Mouse (Mus musculus) megakaryocyte, adult 5-6 weeks (primary cell): Measurements from ENCODE around the gene Lrrc74b. TPM values are rescaled to one million over a fixed set of nuclear protein-coding genes. Genes with fewer than 3 reads are reported as not detected.

Source experiments
- ATAC-seq: 2 replicates; pipeline ENCODE4 v1.8.0; 2016; ENCODE audit warnings: mild to moderate bottlenecking, inconsistent platforms; ENCODE audit not compliant: poor library complexity, severe bottlenecking
- total RNA-seq, 2 experiments: library from RNA; stranded (forward) in 1 of 2; stranded (reverse) in 1 of 2; fragments of 153-499, 151-499 nt in 1 of 2; fragments of 221-1000, 200-1000 nt in 1 of 2; gene quantifications; 2 replicates each; pipeline versions ENCODE4 v1.2.3 to v1.2.4; 2015 to 2017

Gene Lrrc74b
- total RNA-seq, 2 experiments from 2014 or later, result not detected

DNA sequence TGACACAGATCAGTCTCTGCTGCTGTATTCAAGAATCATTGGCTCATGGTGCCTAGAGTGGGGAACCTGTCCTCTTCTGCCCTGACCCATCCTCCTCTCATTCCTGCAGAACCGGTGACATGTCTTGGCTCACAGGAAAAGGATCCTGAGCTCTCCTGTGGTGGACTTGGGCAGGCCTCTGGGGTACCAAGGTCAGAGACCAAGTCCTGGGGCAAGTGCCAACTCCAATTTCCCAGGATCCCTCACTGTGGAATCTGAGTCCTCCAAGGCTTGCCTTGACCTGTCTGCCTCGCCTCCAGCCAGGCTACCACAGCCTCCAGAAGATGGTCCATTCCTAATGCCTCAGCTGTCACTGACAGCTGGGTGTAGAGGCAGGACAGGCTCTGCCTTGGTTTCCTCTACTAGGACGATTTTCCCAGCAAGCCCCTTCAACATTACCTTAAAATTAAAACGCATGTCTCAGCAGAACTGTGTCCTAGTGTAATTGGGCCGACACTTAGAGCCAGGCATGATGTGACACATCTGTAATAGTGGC is 54.0 kb downstream of the Lrrc74b start:
- no peak for ATAC-seq

DNA sequence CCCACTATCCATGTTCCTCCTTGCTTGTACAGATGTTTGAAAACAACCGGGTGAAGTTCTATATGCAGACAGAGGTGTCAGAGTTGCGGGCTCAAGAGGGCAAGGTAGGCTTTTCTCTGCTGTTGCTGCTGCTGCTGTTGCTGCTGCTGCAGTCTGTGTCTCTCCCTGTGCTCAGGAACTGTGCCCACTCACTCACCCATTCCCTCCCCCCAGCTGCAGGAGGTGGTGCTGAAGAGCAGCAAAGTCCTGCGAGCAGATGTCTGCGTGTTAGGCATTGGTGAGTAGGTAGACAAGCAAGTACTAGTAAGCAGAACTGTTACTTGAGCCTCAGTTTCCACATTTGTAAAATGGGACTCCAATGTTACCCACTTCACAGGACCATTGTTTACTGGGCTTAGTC is 58.4 kb downstream of the Lrrc74b start:
- no peak for ATAC-seq

DNA sequence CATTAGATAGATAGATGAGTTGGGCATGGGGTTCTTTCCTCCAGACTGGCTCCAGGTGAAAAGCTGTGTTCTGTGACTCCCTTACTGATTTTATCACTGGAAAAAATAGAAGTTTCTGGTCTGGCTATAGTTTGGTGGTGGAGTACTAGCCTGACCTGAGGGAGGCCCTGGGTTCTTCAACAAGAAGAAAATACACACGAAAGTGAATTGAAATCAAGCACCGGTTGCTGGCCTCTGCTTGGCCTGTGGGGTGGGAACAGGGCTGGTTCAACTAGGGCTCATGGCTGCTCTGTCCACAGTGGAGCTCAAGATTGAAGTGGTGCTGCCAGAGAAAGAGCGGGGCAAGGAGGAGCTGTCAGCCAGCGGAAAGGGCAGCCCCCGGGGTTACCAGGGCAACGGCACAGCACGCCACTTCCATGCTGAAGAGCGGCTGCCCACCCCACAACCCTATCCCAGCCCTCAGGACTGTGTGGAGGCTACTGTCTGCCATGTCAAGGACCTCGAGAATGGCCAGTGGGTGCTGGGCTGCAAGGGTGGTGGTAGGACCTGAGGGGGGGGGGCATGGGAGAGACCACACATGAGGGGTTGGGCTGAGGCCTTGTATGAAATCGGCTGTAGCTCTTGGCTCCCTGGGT is 61.7 kb downstream of the Lrrc74b start:
- ATAC-seq, result no peak

DNA sequence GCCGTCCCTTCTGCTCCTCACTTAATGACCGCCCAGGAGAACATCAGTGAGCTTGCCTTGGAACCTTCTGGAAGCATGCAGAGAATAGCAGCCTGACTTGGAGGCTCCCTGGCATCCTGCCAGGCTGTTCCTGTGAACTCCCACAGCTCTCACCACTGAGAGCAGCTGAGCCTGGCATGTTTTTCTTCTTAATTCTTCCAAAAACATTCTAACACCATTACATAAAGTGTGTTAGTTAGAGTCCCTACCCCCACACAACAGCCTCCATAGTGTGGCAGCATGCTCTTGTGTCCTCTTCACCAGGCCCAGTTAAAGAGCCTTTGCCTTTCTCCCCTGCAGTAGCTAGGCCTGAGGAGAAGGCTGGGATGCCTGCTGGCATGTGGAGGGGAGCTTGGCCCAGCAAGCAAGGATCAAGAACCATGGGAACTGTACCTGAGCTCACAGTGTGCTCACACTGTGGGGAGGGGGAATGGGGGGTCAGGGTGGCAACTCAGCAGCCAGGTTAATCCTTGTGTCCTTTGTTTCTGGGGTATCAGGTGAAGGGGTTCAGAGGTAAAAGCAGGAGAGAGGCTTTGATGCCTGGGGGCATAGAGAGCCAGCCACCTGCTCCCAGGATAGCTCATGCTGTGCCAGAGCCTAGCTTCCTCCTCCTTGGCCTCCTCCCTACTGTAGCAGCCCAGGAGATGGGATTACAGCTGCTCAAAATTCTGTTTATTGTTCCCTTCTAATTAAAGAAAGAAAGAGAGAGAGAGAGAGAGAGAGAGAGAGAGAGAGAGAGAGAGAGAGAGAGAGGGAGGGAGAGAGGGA is 64.3 kb downstream of the Lrrc74b start:
- no peak for ATAC-seq

Other genes with a start within 250 kb of the Lrrc74b start
- not detected in 2 replicates for gene Serpind1, start 229.9 kb downstream of the Lrrc74b start, total RNA-seq (2015)
- not detected in 2 replicates for gene Serpind1, start 229.9 kb downstream of the Lrrc74b start, total RNA-seq (2017)
- gene Snap29, start 155.3 kb downstream of the Lrrc74b start, total RNA-seq (2015), result 29.6 and 35.1 TPM in 2 replicates
- 36.0 and 38.7 TPM in 2 replicates for gene Snap29, start 155.3 kb downstream of the Lrrc74b start, total RNA-seq (2017)
- 51.5 and 77.1 TPM in 2 replicates for gene Pi4ka, start 154.9 kb downstream of the Lrrc74b start, total RNA-seq (2015)
- gene Pi4ka, start 154.9 kb downstream of the Lrrc74b start, total RNA-seq (2017), result 34.2 and 44.7 TPM in 2 replicates
- gene Crkl, start 109.3 kb downstream of the Lrrc74b start, total RNA-seq (2015), result 25.4 and 29.5 TPM in 2 replicates
- gene Crkl, start 109.3 kb downstream of the Lrrc74b start, total RNA-seq (2017), result 25.9 and 26.5 TPM in 2 replicates
- gene Aifm3, start 71.6 kb downstream of the Lrrc74b start, total RNA-seq (2015), result not detected in 2 replicates
- not detected in 2 replicates for gene Aifm3, start 71.6 kb downstream of the Lrrc74b start, total RNA-seq (2017)
- gene Lztr1, start 52.6 kb downstream of the Lrrc74b start, total RNA-seq (2015), result 19.2 and 27.7 TPM in 2 replicates
- 38.1 and 49.8 TPM in 2 replicates for gene Lztr1, start 52.6 kb downstream of the Lrrc74b start, total RNA-seq (2017)
- 8.9 and 14.9 TPM in 2 replicates for gene Thap7, start 30.1 kb downstream of the Lrrc74b start, total RNA-seq (2015)
- gene Thap7, start 30.1 kb downstream of the Lrrc74b start, total RNA-seq (2017), result 19.1 and 29.2 TPM in 2 replicates
- not detected in 2 replicates for gene P2rx6, start 638 bp upstream of the Lrrc74b start, total RNA-seq (2015)
- gene P2rx6, start 638 bp upstream of the Lrrc74b start, total RNA-seq (2017), result not detected in 2 replicates
- gene Slc7a4, start 22.0 kb upstream of the Lrrc74b start, total RNA-seq (2015), result not detected in 2 replicates
- gene Slc7a4, start 22.0 kb upstream of the Lrrc74b start, total RNA-seq (2017), result 0.40 TPM in 1 of 2 replicates, not detected in the other
- 35.2 and 35.7 TPM in 2 replicates for gene Smpd4, start 58.1 kb upstream of the Lrrc74b start, total RNA-seq (2015)
- gene Smpd4, start 58.1 kb upstream of the Lrrc74b start, total RNA-seq (2017), result 27.0 and 31.0 TPM in 2 replicates
- 0.36 TPM in 1 of 2 replicates, not detected in the other for gene Ccdc74a, start 85.2 kb upstream of the Lrrc74b start, total RNA-seq (2015)
- not detected in 2 replicates for gene Ccdc74a, start 85.2 kb upstream of the Lrrc74b start, total RNA-seq (2017)
- gene Med15, start 171.6 kb upstream of the Lrrc74b start, total RNA-seq (2015), result 61.4 and 67.1 TPM in 2 replicates
- gene Med15, start 171.6 kb upstream of the Lrrc74b start, total RNA-seq (2017), result 28.6 and 49.3 TPM in 2 replicates
- 5.0 and 6.9 TPM in 2 replicates for gene Klhl22, start 198.4 kb upstream of the Lrrc74b start, total RNA-seq (2015)
- 7.0 and 8.3 TPM in 2 replicates for gene Klhl22, start 198.4 kb upstream of the Lrrc74b start, total RNA-seq (2017)
- 0.07 TPM in 1 of 2 replicates, not detected in the other for gene Scarf2, start 236.0 kb upstream of the Lrrc74b start, total RNA-seq (2015)
- gene Scarf2, start 236.0 kb upstream of the Lrrc74b start, total RNA-seq (2017), result not detected in 2 replicates